Mouse (Mus musculus): ENCODE data around the gene Ghr. TPM values are rescaled to one million over a fixed set of nuclear protein-coding genes. Genes with fewer than 3 reads are reported as not detected.
A peak's percentile ranks its signal among the peaks of the same experiment; 100 is the strongest.

Ghr gene
- polyA plus RNA-seq, 1 experiment from 2014 or later, result 113 TPM

- WGBS, result 69% methylated on average over 5 of the region's 5 CpGs
- H3K27ac ChIP-seq, result no peak overlapping the region
- H3K4me3 ChIP-seq (replicated peaks), result no peak overlapping the region
- peaks cover 6% of the 10 kb centered on the region; the same call in 1 of the 2 replicates for H3K4me1 ChIP-seq
- ATAC-seq (ENCODE audit: insufficient read depth, low FRiP score, low read depth), result no peak
- H3K36me3 ChIP-seq, result no peaks in the 10 kb centered on the region
- H3K4me2 ChIP-seq, result no peak overlapping the region
- H3K9ac ChIP-seq, result no peak overlapping the region
- H3K9me3 ChIP-seq, result no peaks in the 10 kb centered on the region
- H3K27me3 ChIP-seq (replicated peaks), result no peaks in the 10 kb centered on the region
These were observed 96.6 kb downstream of the Ghr start for GRCm38 (mm10) chr15:3486691-3487090.

GRCm38 (mm10) chr15:3485367-3485766 lies 97.9 kb downstream of the Ghr start:
- no peak for ATAC-seq (ENCODE audit: insufficient read depth, low FRiP score, low read depth)
- Histone ChIP-seq H3K4me2 (no peak overlapping the region), H3K27ac (no peak overlapping the region), H3K4me3 (replicated peaks) (no peak overlapping the region), H3K36me3 (no peaks in the 10 kb centered on the region), H3K4me1 (peaks cover 6% of the 10 kb centered on the region; the same call in 1 of the 2 replicates), H3K9ac (no peak overlapping the region), H3K9me3 (no peaks in the 10 kb centered on the region), H3K27me3 (replicated peaks) (no peaks in the 10 kb centered on the region)
- WGBS, result 86% methylated on average over 1 of the region's 1 CpGs

- 82% methylated on average over 3 of the region's 3 CpGs for WGBS
- Histone ChIP-seq H3K27me3 (replicated peaks) (no peaks in the 10 kb centered on the region), H3K27ac (no peak overlapping the region), H3K4me2 (no peak overlapping the region), H3K9ac (no peak overlapping the region), H3K36me3 (no peaks in the 10 kb centered on the region), H3K9me3 (no peaks in the 10 kb centered on the region), H3K4me3 (replicated peaks) (no peak overlapping the region), H3K4me1 (no peaks in the 10 kb centered on the region; the same call in 1 of the 2 replicates)
- no peak for ATAC-seq (ENCODE audit: insufficient read depth, low FRiP score, low read depth)
These were observed 99.8 kb downstream of the Ghr start for GRCm38 (mm10) chr15:3483451-3483850.

- Histone ChIP-seq H3K4me2 (no peak overlapping the region), H3K27me3 (replicated peaks) (no peaks in the 10 kb centered on the region), H3K36me3 (no peaks in the 10 kb centered on the region), H3K9me3 (no peaks in the 10 kb centered on the region), H3K9ac (no peak overlapping the region), H3K27ac (no peak overlapping the region), H3K4me1 (peaks cover 4% of the 10 kb centered on the region; the same call in 1 of the 2 replicates), H3K4me3 (replicated peaks) (no peak overlapping the region)
- ATAC-seq (ENCODE audit: insufficient read depth, low FRiP score, low read depth), result no peak
- whole genome bisulfite sequencing, result 90% methylated on average over 4 of the region's 4 CpGs
These were observed 114.1 kb downstream of the Ghr start for GRCm38 (mm10) chr15:3469230-3469629.

GRCm38 (mm10) chr15:3466608-3467007 lies 116.7 kb downstream of the Ghr start:
- no peak overlapping the region for H3K9ac ChIP-seq
- H3K4me2 ChIP-seq, result no peak overlapping the region
- ATAC-seq (ENCODE audit: insufficient read depth, low FRiP score, low read depth), result no peak
- no peaks in the 10 kb centered on the region for H3K36me3 ChIP-seq
- no peaks in the 10 kb centered on the region for H3K27me3 ChIP-seq (replicated peaks)
- no peak overlapping the region for H3K4me3 ChIP-seq (replicated peaks)
- peaks cover 4% of the 10 kb centered on the region; the same call in 1 of the 2 replicates for H3K4me1 ChIP-seq
- no peak overlapping the region for H3K27ac ChIP-seq
- H3K9me3 ChIP-seq, result no peaks in the 10 kb centered on the region
- 65% methylated on average over 4 of the region's 4 CpGs for WGBS

- 53% methylated on average over 4 of the region's 4 CpGs for WGBS
- Histone ChIP-seq H3K4me3 (replicated peaks) (no peak overlapping the region), H3K4me1 (peaks cover 4% of the 10 kb centered on the region; the same call in 1 of the 2 replicates), H3K27ac (no peak overlapping the region), H3K9ac (no peak overlapping the region), H3K4me2 (no peak overlapping the region), H3K27me3 (replicated peaks) (no peaks in the 10 kb centered on the region), H3K9me3 (no peaks in the 10 kb centered on the region), H3K36me3 (no peaks in the 10 kb centered on the region)
- peak; percentile 70; the same call in 1 of the 2 replicates for ATAC-seq (ENCODE audit: insufficient read depth, low FRiP score, low read depth)
These were observed 118.5 kb downstream of the Ghr start for GRCm38 (mm10) chr15:3464754-3465153.

- ATAC-seq (ENCODE audit: insufficient read depth, low FRiP score, low read depth), result no peak
- no peak overlapping the region for H3K27ac ChIP-seq
- no peaks in the 10 kb centered on the region for H3K4me1 ChIP-seq
- peaks cover 8% of the 10 kb centered on the region; the same call in 1 of the 2 replicates for H3K36me3 ChIP-seq
- no peak overlapping the region for H3K4me3 ChIP-seq (replicated peaks)
- H3K9ac ChIP-seq, result no peak overlapping the region
- 72% methylated on average over 4 of the region's 4 CpGs for WGBS
- no peaks in the 10 kb centered on the region for H3K27me3 ChIP-seq (replicated peaks)
- no peaks in the 10 kb centered on the region for H3K9me3 ChIP-seq
- H3K4me2 ChIP-seq, result no peak overlapping the region
These were observed 126.7 kb downstream of the Ghr start for GRCm38 (mm10) chr15:3456543-3456942.

- Histone ChIP-seq H3K27ac (no peak overlapping the region), H3K27me3 (replicated peaks) (no peaks in the 10 kb centered on the region), H3K36me3 (peaks cover 8% of the 10 kb centered on the region; the same call in 1 of the 2 replicates), H3K4me1 (no peaks in the 10 kb centered on the region), H3K4me2 (no peak overlapping the region), H3K9me3 (no peaks in the 10 kb centered on the region), H3K9ac (no peak overlapping the region), H3K4me3 (replicated peaks) (no peak overlapping the region)
- ATAC-seq (ENCODE audit: insufficient read depth, low FRiP score, low read depth), result no peak
These were observed 127.7 kb downstream of the Ghr start for GRCm38 (mm10) chr15:3455572-3455971.

- Histone ChIP-seq H3K27me3 (replicated peaks) (no peaks in the 10 kb centered on the region), H3K36me3 (no peaks in the 10 kb centered on the region), H3K9me3 (no peaks in the 10 kb centered on the region), H3K9ac (no peak overlapping the region), H3K4me1 (no peaks in the 10 kb centered on the region), H3K27ac (no peak overlapping the region), H3K4me3 (replicated peaks) (no peak overlapping the region), H3K4me2 (no peak overlapping the region)
- no peak for ATAC-seq (ENCODE audit: insufficient read depth, low FRiP score, low read depth)
- 50% methylated on average over 5 of the region's 5 CpGs for WGBS
These were observed 131.1 kb downstream of the Ghr start for GRCm38 (mm10) chr15:3452080-3452752.

GRCm38 (mm10) chr15:3449564-3449963 lies 133.7 kb downstream of the Ghr start:
- Histone ChIP-seq H3K9ac (no peak overlapping the region), H3K9me3 (no peaks in the 10 kb centered on the region), H3K27me3 (replicated peaks) (no peaks in the 10 kb centered on the region), H3K4me3 (replicated peaks) (no peak overlapping the region), H3K36me3 (no peaks in the 10 kb centered on the region), H3K4me2 (no peak overlapping the region), H3K27ac (no peak overlapping the region), H3K4me1 (no peaks in the 10 kb centered on the region)
- ATAC-seq (ENCODE audit: insufficient read depth, low FRiP score, low read depth), result no peak
- 74% methylated on average over 2 of the region's 2 CpGs for WGBS

GRCm38 (mm10) chr15:3445285-3445909 lies 137.9 kb downstream of the Ghr start:
- peak; percentile 73 for ATAC-seq (ENCODE audit: insufficient read depth, low FRiP score, low read depth)
- 63% methylated on average over 7 of the region's 7 CpGs for WGBS
- no peaks in the 10 kb centered on the region for H3K9me3 ChIP-seq
- H3K27ac ChIP-seq, result peak overlapping the region; percentile 37; the same call in 1 of the 2 replicates
- H3K9ac ChIP-seq, result no peak overlapping the region
- H3K4me3 ChIP-seq (replicated peaks), result no peak overlapping the region
- no peaks in the 10 kb centered on the region for H3K27me3 ChIP-seq (replicated peaks)
- H3K4me2 ChIP-seq, result no peak overlapping the region
- H3K36me3 ChIP-seq, result no peaks in the 10 kb centered on the region
- no peaks in the 10 kb centered on the region for H3K4me1 ChIP-seq

GRCm38 (mm10) chr15:3444448-3445020 lies 138.8 kb downstream of the Ghr start:
- Histone ChIP-seq H3K36me3 (no peaks in the 10 kb centered on the region), H3K4me2 (no peak overlapping the region), H3K4me3 (replicated peaks) (no peak overlapping the region), H3K27ac (no peak overlapping the region), H3K9me3 (no peaks in the 10 kb centered on the region), H3K27me3 (replicated peaks) (no peaks in the 10 kb centered on the region), H3K9ac (no peak overlapping the region), H3K4me1 (no peaks in the 10 kb centered on the region)
- 56% methylated on average over 8 of the region's 8 CpGs for WGBS
- peak; percentile 51; the same call in 1 of the 2 replicates for ATAC-seq (ENCODE audit: insufficient read depth, low FRiP score, low read depth)
